Mouse (Mus musculus): Measurements from ENCODE around the gene Iars2. TPM values are rescaled to one million over a fixed set of nuclear protein-coding genes. Genes with fewer than 3 reads are reported as not detected.

Iars2 gene
- polyA plus RNA-seq, 1 experiment = 17.1 TPM

DNA sequence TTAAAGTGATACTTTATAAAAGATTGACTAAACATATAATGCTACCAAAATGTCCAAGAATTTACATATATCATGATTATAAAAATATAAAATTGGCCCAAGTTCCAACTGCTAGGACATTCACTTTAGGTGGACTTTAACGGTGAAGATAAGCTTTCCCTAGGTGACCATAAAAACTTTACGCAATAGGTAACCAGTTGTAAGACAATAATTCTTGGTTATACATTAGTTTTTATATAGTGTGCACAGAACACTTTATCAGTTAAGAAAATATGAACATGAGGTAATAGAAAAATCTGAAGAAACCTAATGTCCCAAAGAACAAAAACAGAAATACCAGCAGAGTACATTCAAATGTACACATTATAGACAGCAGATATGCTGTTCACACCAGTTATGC is 20.9 kb downstream of the Iars2 start:
- Histone ChIP-seq H3K4me1 (ENCODE audit: control insufficient read depth, insufficient read depth, low read length) (no peaks in the 10 kb centered on the region), H3K4me3 (ENCODE audit: insufficient read depth, low read length) (no peak overlapping the region), H3K27ac (ENCODE audit: insufficient read depth, low read depth, low read length) (no peak overlapping the region)
- no peak for TF ChIP-seq CTCF (IDR thresholded peaks at IDR 0.05; ENCODE audit: low read depth, low read length)
- TF ChIP-seq POLR2A (IDR thresholded peaks at IDR 0.05; ENCODE audit: borderline replicate concordance, low read depth, low read length) = no peak

DNA sequence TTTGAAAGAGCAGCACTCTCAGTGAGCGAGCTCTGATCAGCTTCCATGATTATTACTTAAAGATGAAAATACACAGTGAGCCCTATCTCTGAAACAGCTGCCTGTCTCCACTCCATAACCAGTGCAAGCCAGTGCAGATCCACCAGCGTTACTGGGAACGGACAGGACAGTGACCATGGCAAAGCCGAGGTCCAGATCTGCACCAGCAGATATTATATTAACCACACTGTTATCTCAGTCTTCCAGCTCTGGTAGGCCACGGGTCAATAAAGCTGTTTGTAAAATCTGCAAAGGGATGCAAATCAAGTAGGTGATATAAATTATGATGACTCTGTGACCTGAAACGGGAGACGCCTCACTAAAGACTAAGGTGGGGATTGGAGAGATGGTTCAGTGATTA is 21.6 kb downstream of the Iars2 start:
- no peaks in the 10 kb centered on the region for H3K4me1 ChIP-seq (ENCODE audit: control insufficient read depth, insufficient read depth, low read length)
- no peak for TF ChIP-seq POLR2A (IDR thresholded peaks at IDR 0.05; ENCODE audit: borderline replicate concordance, low read depth, low read length)
- TF ChIP-seq CTCF (IDR thresholded peaks at IDR 0.05; ENCODE audit: low read depth, low read length) = no peak
- no peak overlapping the region for H3K4me3 ChIP-seq (ENCODE audit: insufficient read depth, low read length)
- no peak overlapping the region for H3K27ac ChIP-seq (ENCODE audit: insufficient read depth, low read depth, low read length)

DNA sequence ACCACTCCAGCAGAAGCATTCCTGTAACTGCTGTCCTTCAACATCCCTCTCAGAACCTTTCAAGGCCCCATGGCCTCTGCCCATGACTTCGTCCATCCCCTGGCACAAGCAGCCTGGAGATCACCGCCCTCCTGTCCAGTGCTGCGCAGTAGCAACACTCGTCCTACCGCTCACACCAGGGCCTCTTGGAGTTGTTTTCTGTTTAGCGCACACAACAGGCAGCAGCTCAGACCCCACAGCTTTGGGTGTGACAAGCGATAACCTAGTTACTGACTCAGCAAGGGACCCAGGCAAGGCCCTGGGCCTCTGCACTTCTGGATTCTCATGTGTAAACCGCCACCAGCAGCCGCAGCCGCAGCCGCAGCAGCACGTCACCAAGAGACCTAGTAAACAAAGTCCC is 22.4 kb downstream of the Iars2 start:
- Histone ChIP-seq H3K4me1 (ENCODE audit: control insufficient read depth, insufficient read depth, low read length) (no peaks in the 10 kb centered on the region), H3K27ac (ENCODE audit: insufficient read depth, low read depth, low read length) (no peak overlapping the region), H3K4me3 (ENCODE audit: insufficient read depth, low read length) (no peak overlapping the region)
- TF ChIP-seq POLR2A (IDR thresholded peaks at IDR 0.05; ENCODE audit: borderline replicate concordance, low read depth, low read length) (no peak), CTCF (IDR thresholded peaks at IDR 0.05; ENCODE audit: low read depth, low read length) (no peak)

DNA sequence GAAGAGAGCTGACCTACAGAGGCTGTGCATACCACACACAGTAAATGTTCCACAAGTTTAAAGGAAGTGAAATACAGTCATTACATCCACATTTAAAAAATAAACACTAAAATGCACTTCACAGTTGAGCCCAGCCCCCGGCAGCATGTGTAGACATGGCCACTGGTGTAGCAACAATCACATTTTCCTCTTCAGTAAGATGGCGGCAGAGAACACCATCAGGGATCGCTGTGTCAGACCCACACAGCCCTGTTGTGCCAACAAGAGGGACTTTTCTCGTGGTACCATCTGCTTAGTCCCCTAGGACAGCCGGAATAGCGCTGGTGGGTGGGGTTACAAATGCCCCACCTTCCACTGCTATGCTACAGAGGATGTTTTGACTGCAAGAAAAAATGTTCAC is 26.4 kb downstream of the Iars2 start:
- TF ChIP-seq CTCF (IDR thresholded peaks at IDR 0.05; ENCODE audit: low read depth, low read length) (no peak), POLR2A (IDR thresholded peaks at IDR 0.05; ENCODE audit: borderline replicate concordance, low read depth, low read length) (no peak)
- H3K4me3 ChIP-seq (ENCODE audit: insufficient read depth, low read length) = no peak overlapping the region
- H3K27ac ChIP-seq (ENCODE audit: insufficient read depth, low read depth, low read length) = no peak overlapping the region
- H3K4me1 ChIP-seq (ENCODE audit: control insufficient read depth, insufficient read depth, low read length) = no peaks in the 10 kb centered on the region

DNA sequence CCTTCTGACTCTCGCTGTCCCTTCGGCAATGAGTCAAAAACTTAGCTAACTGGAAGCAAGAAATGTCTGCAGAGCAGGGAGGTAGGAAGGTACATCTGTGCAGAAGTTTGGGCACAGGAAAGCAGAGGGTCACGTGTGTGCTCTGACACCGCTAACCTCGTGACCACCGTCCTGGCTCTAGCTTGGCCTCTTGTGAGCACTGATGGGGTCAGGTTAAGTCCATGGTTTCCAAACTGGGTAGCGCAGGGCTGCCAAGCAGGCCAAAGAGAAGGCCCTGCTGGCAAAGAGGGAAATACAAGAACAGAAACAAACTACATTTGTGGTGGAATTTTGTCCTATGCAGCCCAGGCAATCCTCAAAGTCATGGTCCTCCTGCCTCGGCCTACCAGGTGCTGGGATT is 30.7 kb downstream of the Iars2 start:
- Histone ChIP-seq H3K4me3 (ENCODE audit: insufficient read depth, low read length) (no peak overlapping the region), H3K27ac (ENCODE audit: insufficient read depth, low read depth, low read length) (no peak overlapping the region), H3K4me1 (ENCODE audit: control insufficient read depth, insufficient read depth, low read length) (no peaks in the 10 kb centered on the region)
- TF ChIP-seq CTCF (IDR thresholded peaks at IDR 0.05; ENCODE audit: low read depth, low read length) = no peak
- no peak for TF ChIP-seq POLR2A (IDR thresholded peaks at IDR 0.05; ENCODE audit: borderline replicate concordance, low read depth, low read length)

DNA sequence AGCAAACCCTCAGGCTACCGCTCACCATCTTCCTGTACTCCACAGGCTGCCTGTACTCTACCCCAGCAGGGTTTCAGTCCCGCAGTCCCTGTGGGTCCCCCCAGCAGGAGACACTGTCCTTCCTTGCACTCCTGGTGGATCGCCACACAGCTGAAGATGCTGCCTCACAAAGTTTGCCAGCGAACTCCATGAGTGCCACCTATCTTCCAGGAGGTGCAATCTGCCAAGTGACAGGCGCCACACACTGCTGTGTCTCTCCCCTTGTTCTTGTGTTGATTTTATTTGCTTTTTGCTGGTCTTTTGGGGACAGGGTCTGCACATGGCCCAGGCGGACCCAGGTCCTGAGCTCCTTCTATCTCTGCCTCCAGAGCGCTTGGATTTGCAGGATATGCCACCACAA is 32.3 kb downstream of the Iars2 start:
- TF ChIP-seq POLR2A (IDR thresholded peaks at IDR 0.05; ENCODE audit: borderline replicate concordance, low read depth, low read length) (no peak), CTCF (IDR thresholded peaks at IDR 0.05; ENCODE audit: low read depth, low read length) (no peak)
- Histone ChIP-seq H3K4me1 (ENCODE audit: control insufficient read depth, insufficient read depth, low read length) (no peaks in the 10 kb centered on the region), H3K27ac (ENCODE audit: insufficient read depth, low read depth, low read length) (no peak overlapping the region), H3K4me3 (ENCODE audit: insufficient read depth, low read length) (no peak overlapping the region)

DNA sequence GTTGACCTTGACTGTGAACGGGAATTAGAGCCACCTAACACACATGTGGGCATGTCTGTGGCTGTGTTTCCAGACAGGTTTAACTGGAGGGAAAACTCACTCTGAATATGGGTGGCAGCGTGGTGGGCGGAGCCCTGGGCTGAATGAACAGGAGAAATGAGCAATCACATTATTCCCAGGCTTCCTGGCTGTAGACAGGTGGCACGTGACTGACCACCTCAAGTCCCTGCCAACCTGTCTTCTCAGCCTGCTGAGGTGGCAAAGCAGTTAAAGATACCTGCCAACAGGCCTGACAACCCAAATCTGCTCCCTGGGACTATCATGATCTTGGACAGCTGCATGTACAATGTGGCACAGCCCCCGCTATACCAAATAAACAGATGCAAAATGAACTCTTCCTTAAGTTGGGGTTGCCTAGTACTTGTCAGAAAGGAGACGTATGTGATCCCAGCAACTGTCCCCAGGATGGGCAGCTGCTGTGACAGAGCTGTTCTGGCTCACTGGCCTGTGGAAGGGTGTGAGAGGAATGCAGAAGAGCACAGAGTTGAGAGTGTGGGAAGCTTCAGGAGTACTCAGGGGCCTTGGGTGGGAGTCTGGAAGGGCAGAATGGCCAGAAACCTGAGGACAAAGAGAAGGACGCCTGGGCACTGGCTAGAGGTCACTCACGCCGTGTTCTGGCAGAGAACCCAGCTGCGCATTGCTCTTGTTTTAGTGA is 36.4 kb downstream of the Iars2 start:
- no peak for TF ChIP-seq POLR2A (IDR thresholded peaks at IDR 0.05; ENCODE audit: borderline replicate concordance, low read depth, low read length)
- TF ChIP-seq CTCF (IDR thresholded peaks at IDR 0.05; ENCODE audit: low read depth, low read length) = no peak
- H3K4me1 ChIP-seq (ENCODE audit: control insufficient read depth, insufficient read depth, low read length) = no peaks in the 10 kb centered on the region
- no peak overlapping the region for H3K4me3 ChIP-seq (ENCODE audit: insufficient read depth, low read length)
- no peak overlapping the region for H3K27ac ChIP-seq (ENCODE audit: insufficient read depth, low read depth, low read length)

DNA sequence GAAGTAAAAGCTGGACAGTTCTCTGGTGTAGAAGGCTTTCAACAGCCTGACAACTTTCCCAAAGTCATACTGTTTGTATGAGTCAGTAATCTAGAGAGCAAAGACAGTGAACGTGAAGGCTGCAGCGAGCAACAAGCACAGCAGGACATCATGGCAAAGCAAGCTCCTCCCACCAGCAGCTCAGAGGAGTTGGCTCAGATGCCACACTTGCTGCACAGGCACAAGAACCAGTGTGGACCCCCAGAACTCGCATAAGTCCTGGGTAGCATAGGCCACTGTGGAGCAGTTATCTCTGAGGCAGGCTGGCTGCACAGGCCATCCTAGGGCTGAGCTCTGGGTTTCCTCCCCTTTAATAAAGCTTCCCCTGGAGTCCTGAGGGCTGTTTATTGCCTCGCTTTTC is 37.9 kb downstream of the Iars2 start:
- Histone ChIP-seq H3K4me3 (ENCODE audit: insufficient read depth, low read length) (no peak overlapping the region), H3K4me1 (ENCODE audit: control insufficient read depth, insufficient read depth, low read length) (no peaks in the 10 kb centered on the region), H3K27ac (ENCODE audit: insufficient read depth, low read depth, low read length) (no peak overlapping the region)
- TF ChIP-seq CTCF (IDR thresholded peaks at IDR 0.05; ENCODE audit: low read depth, low read length) = no peak
- no peak for TF ChIP-seq POLR2A (IDR thresholded peaks at IDR 0.05; ENCODE audit: borderline replicate concordance, low read depth, low read length)

DNA sequence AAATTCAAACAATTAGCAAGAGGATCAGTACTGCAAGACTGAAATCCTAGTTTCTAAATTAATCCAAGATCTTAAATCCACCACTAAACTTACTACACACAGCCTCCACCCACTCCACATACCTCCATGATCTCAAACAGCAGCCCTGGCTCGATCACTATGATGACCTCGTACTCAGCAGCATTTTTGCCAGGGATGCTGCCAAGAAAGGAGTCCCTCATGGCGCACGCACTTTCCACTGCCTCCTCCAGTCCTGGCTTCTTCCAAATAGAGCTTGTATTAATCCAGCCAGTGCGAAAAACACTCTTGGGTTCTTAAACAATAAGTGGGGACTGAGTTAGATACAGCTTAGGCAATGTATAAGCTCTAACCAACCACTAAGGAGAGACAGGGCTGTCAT is 40.0 kb downstream of the Iars2 start:
- Histone ChIP-seq H3K4me1 (ENCODE audit: control insufficient read depth, insufficient read depth, low read length) (no peaks in the 10 kb centered on the region), H3K4me3 (ENCODE audit: insufficient read depth, low read length) (no peak overlapping the region), H3K27ac (ENCODE audit: insufficient read depth, low read depth, low read length) (no peak overlapping the region)
- TF ChIP-seq POLR2A (IDR thresholded peaks at IDR 0.05; ENCODE audit: borderline replicate concordance, low read depth, low read length) (no peak), CTCF (IDR thresholded peaks at IDR 0.05; ENCODE audit: low read depth, low read length) (no peak)

DNA sequence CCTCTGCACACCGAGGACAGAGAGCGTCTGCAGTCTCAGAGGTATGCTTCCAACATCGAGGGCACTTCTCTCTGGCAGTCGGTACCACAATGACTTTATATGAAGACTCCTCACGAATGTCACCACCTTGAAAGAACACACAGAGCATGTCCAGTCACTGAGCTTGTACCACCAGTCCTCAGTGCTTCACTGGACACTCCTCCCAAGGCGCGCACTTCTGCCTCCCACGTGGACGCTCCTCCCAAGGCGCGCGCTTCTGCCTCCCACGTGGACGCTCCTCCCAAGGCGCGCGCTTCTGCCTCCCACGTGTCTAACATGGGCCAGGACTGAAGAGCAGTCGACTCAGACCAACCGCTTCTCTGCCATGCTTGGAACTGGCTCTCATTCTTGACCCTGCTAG is 42.1 kb downstream of the Iars2 start:
- H3K27ac ChIP-seq (ENCODE audit: insufficient read depth, low read depth, low read length) = no peak overlapping the region
- H3K4me3 ChIP-seq (ENCODE audit: insufficient read depth, low read length) = no peak overlapping the region
- no peaks in the 10 kb centered on the region for H3K4me1 ChIP-seq (ENCODE audit: control insufficient read depth, insufficient read depth, low read length)
- no peak for TF ChIP-seq CTCF (IDR thresholded peaks at IDR 0.05; ENCODE audit: low read depth, low read length)
- no peak for TF ChIP-seq POLR2A (IDR thresholded peaks at IDR 0.05; ENCODE audit: borderline replicate concordance, low read depth, low read length)
